Mouse (Mus musculus): Measurements from ENCODE around the gene Lgr4. TPM values are rescaled to one million over a fixed set of nuclear protein-coding genes. Genes with fewer than 3 reads are reported as not detected.

Gene Lgr4
- polyA plus RNA-seq, 1 experiment from 2014 or later = 14.6 TPM

DNA sequence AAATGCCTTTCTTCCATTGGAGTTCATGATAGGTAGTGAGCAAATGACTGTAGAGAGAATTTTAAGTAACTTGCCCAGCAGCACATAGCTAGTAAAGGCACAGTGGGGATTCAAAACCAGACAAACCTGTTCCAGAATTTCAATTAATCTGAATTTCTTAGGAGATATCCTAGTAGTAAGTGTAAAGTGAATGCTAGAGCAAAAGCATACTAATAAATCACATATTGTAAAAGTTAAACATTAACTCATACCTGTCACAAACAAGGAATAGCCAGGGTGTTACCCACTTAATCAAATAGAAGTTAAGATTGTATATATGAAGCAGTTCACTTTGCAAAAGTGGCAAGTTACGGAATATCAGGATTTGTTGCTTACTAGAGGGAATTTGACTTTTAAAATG is 74.3 kb downstream of the Lgr4 start:
- Histone ChIP-seq H3K36me3 (replicated peaks) (peaks cover 3% of the 10 kb centered on the region; the same call in 1 of the 2 replicates), H3K27ac (replicated peaks) (no peak overlapping the region), H3K27me3 (replicated peaks; ENCODE audit: low read depth, poor library complexity, severe bottlenecking) (0 out of 2 replicates have a peak, but pooled peaks cover 2% of the 10 kb centered on the region), H3K4me3 (no peak overlapping the region), H3K4me1 (peaks cover 74% of the 10 kb centered on the region), H3K9me3 (no peaks in the 10 kb centered on the region)
- WGBS = 86% methylated on average over 1 of the region's 1 CpGs
- no peak for DNase-seq (ENCODE audit: low spot score)

DNA sequence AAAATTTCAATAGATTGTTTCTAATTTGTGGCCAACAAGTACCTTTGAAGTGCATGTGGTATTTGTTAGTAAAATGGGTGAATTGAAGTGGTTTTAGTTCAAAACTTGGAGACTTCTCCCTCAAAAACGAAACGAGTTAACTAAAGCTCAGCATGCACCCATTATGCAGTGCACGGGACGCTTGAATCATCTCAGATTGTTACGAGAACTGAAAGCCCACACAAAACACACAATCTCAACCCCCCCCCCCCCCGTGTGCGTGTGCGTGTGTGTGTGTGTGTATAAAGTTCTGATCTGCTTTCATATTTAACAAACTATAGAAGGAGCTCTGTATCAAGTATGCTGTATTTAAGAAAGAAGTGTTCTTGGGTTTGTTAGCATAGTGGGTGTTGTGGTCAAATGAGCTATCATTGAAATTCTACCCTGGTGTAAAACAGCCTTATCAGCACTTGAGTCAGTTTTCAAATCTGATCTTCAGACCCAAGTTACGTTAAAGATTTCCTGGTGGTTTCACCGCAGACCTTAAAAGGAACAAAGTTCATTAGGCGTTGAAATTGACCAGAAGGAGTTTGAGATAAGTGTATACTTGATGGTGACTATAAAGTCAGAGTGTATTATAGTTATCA is 75.1 kb downstream of the Lgr4 start:
- Histone ChIP-seq H3K9me3 (no peaks in the 10 kb centered on the region), H3K27ac (replicated peaks) (no peak overlapping the region), H3K4me3 (no peak overlapping the region), H3K27me3 (replicated peaks; ENCODE audit: low read depth, poor library complexity, severe bottlenecking) (no peaks in the 10 kb centered on the region), H3K36me3 (replicated peaks) (no peaks in the 10 kb centered on the region), H3K4me1 (peaks cover 66% of the 10 kb centered on the region)
- WGBS = 52% methylated on average over 11 of the region's 11 CpGs
- DNase-seq (ENCODE audit: low spot score) = no peak

DNA sequence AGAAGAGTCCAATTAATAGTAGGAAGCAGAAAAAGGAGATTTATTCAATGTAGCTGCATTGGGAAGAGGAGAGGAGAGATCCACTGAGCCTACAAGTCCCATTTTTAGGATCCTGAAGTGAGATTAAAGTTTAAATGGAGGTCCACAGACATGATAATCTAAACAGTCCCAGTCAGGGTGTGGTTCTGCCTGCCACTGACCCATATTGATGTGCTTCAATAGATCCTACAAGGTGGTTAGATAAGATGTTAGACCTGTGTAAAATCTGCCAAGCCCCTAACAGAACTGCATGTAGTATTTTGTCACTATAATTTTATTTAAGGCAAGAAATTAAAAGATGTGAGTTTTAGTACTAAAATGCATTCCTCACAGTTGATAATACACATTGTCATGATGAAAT is 76.0 kb downstream of the Lgr4 start:
- H3K9me3 ChIP-seq = no peaks in the 10 kb centered on the region
- no peak overlapping the region for H3K4me3 ChIP-seq
- peaks cover 58% of the 10 kb centered on the region for H3K4me1 ChIP-seq

DNA sequence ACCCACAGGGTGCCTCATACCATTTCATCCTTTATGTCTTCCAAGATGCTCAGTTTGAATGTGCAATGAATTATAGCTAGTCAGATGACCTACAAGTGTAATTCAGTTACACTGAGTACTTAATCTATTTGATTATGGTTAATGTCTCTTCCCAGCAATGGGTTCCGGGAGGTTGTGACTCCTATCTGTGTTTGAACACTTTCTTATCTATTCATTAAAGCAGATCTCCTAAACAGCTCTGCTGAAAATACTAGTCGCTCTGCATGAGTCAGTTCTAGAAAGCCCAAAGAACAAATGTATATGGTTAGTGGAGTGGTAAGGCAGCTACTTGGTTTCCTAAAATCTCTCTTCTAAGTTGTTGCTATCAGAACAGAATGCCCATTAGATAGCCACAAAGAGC is 77.6 kb downstream of the Lgr4 start:
- Histone ChIP-seq H3K36me3 (replicated peaks) (peaks cover 7% of the 10 kb centered on the region; the same call in 1 of the 2 replicates), H3K27me3 (replicated peaks; ENCODE audit: low read depth, poor library complexity, severe bottlenecking) (no peaks in the 10 kb centered on the region), H3K9me3 (no peaks in the 10 kb centered on the region), H3K4me1 (peaks cover 41% of the 10 kb centered on the region), H3K27ac (replicated peaks) (no peak overlapping the region), H3K4me3 (no peak overlapping the region)
- 74% methylated on average over 2 of the region's 2 CpGs for WGBS
- no peak for DNase-seq (ENCODE audit: low spot score)

More for the DNA sequence above, 76.0 kb downstream of the Lgr4 start:
- no peaks in the 10 kb centered on the region for H3K36me3 ChIP-seq (replicated peaks)
- H3K27ac ChIP-seq (replicated peaks) = no peak overlapping the region
- no peaks in the 10 kb centered on the region for H3K27me3 ChIP-seq (replicated peaks; ENCODE audit: low read depth, poor library complexity, severe bottlenecking)
- no peak for DNase-seq (ENCODE audit: low spot score)

DNA sequence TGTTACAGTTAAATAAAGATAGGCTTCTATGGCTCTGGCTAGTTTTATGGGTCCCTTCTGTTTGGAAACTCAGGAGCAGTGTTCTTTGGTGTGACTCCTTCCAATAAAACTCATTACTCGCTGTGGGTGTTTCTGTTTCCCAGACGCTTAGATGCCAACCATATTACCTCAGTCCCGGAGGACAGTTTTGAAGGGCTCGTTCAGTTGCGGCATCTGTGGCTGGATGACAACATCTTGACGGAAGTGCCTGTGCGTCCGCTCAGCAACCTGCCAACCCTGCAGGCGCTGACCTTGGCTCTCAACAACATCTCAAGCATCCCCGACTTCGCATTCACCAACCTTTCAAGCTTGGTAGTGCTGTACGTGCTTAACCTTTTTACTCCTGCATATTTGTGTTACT is 79.0 kb downstream of the Lgr4 start:
- no peaks in the 10 kb centered on the region for H3K27me3 ChIP-seq (replicated peaks; ENCODE audit: low read depth, poor library complexity, severe bottlenecking)
- H3K36me3 ChIP-seq (replicated peaks) = peaks cover 11% of the 10 kb centered on the region; the same call in 1 of the 2 replicates
- peaks cover 32% of the 10 kb centered on the region for H3K4me1 ChIP-seq
- no peak overlapping the region for H3K4me3 ChIP-seq
- no peaks in the 10 kb centered on the region for H3K9me3 ChIP-seq
- WGBS = 64% methylated on average over 12 of the region's 12 CpGs
- DNase-seq (ENCODE audit: low spot score) = no peak
- H3K27ac ChIP-seq (replicated peaks) = no peak overlapping the region

DNA sequence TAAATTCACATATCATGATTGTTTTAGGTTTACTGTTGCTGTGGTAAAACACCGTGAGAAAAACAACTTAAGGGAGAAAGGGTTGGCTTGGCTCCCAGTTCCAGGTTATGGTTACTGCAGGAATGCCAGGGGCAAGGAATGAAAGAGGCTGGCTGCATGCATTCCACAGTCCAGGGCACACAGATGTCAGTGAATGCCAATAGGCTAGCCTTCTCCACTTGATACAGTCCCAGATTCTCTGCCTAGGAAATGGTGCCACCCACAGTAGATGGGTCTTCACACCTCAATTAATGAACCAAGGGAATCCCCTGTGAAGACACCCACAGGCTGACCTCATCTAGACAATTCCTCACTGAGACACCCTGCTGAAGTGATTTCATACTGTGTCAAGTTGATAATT is 87.2 kb downstream of the Lgr4 start:
- Histone ChIP-seq H3K27ac (replicated peaks) (no peak overlapping the region), H3K4me1 (no peaks in the 10 kb centered on the region), H3K9me3 (no peaks in the 10 kb centered on the region), H3K36me3 (replicated peaks) (peaks cover 58% of the 10 kb centered on the region), H3K4me3 (no peak overlapping the region), H3K27me3 (replicated peaks; ENCODE audit: low read depth, poor library complexity, severe bottlenecking) (no peaks in the 10 kb centered on the region)
- DNase-seq (ENCODE audit: low spot score) = no peak
- 85% methylated on average over 1 of the region's 1 CpGs for WGBS

DNA sequence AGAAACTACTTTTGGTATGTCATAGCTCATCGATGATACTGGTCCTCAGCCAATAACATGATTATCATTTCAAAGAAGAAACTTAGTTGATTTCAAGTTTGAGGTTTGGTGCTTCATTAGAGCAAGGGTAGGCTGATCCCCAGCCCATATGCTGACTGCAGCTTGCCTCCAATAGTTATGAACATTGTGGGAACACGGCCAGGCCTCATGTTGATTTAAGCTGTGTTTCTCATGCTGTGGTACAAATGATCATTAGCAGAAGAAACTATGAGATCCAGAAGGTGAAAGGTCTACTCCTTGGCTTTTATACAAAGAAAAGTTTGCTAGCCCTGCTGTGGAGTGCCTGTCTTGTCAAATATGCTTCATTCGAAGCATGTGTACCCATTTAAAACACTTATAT is 87.7 kb downstream of the Lgr4 start:
- DNase-seq (ENCODE audit: low spot score) = no peak
- H3K27me3 ChIP-seq (replicated peaks; ENCODE audit: low read depth, poor library complexity, severe bottlenecking) = no peaks in the 10 kb centered on the region
- no peaks in the 10 kb centered on the region for H3K4me1 ChIP-seq
- H3K9me3 ChIP-seq = no peaks in the 10 kb centered on the region
- H3K4me3 ChIP-seq = no peak overlapping the region
- peaks cover 58% of the 10 kb centered on the region for H3K36me3 ChIP-seq (replicated peaks)
- WGBS = 85% methylated on average over 3 of the region's 3 CpGs
- H3K27ac ChIP-seq (replicated peaks) = no peak overlapping the region

DNA sequence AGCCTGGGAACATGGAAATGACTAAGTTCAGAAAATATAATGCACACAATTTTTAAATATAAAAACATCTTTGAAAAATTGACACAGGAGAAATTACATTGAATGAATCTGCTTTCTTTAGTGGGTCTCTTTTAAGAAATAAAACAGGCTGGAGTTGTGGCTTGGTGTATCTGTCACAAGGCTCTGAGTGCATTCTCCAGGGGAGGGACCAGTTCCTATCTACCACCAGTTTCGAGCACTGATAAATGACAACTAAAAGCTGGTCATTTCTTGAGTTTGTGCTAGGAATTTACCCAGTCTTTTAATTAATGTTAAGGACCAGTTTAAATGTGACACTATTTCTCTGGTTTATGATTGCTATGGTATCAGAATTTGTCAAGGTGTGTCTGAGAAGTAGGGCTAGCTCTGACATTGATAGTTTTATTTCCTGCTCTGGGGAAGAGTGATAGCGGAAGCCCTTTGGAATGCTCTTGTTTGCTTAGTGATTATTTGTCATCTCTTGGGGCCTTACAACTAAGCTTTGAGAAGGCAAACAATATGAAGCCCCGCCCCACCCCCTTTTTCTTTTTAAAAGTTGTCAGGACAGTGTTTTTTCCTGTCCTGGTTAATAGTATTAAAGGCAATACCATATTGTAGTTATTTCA is 88.3 kb downstream of the Lgr4 start:
- Histone ChIP-seq H3K36me3 (replicated peaks) (peaks cover 58% of the 10 kb centered on the region), H3K4me3 (no peak overlapping the region), H3K9me3 (no peaks in the 10 kb centered on the region), H3K27ac (replicated peaks) (no peak overlapping the region), H3K4me1 (no peaks in the 10 kb centered on the region), H3K27me3 (replicated peaks; ENCODE audit: low read depth, poor library complexity, severe bottlenecking) (no peaks in the 10 kb centered on the region)
- WGBS = 84% methylated on average over 3 of the region's 3 CpGs
- DNase-seq (ENCODE audit: low spot score) = no peak

DNA sequence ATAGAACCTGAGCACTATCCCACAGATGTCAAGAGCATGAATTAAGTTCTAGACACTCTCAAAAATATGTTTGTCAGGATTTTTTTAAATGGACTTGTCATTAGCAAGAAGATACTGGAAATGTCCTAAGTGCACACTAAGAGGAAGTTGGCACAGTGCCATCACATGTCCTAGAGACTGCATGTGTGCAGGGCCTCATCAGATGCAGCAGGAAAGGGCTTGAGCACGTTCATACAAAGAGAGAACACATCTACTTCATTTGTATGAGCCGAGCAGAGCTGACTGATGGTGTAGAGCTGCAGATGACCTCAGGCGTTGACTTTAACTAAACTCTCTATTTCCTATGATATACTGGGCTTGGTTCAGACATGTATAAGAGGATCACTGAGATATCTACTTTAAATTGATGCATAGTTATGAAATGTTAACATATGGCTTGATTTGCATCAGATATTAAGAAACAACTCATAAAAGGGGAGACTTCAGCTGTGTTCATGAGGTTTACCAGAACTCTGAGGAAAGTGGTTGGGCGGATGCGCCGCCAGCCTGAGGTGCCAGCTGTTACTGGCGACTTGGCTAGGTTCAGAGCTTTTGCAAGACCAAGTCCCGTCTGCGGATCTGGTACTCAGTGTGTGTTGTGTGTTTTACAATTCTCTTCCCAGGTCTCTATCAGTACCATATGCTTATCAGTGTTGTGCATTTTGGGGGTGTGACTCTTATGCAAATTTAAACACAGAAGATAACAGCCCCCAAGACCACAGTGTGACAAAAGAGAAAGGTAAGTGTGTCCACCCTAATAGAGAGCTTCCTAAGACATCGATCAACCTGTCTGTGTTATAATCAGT is 90.2 kb downstream of the Lgr4 start:
- 91% methylated on average over 10 of the region's 10 CpGs for WGBS
- no peak overlapping the region for H3K27ac ChIP-seq (replicated peaks)
- no peak for DNase-seq (ENCODE audit: low spot score)
- H3K4me1 ChIP-seq = no peaks in the 10 kb centered on the region
- H3K36me3 ChIP-seq (replicated peaks) = peaks cover 67% of the 10 kb centered on the region
- no peaks in the 10 kb centered on the region for H3K9me3 ChIP-seq
- H3K27me3 ChIP-seq (replicated peaks; ENCODE audit: low read depth, poor library complexity, severe bottlenecking) = no peaks in the 10 kb centered on the region
- no peak overlapping the region for H3K4me3 ChIP-seq

DNA sequence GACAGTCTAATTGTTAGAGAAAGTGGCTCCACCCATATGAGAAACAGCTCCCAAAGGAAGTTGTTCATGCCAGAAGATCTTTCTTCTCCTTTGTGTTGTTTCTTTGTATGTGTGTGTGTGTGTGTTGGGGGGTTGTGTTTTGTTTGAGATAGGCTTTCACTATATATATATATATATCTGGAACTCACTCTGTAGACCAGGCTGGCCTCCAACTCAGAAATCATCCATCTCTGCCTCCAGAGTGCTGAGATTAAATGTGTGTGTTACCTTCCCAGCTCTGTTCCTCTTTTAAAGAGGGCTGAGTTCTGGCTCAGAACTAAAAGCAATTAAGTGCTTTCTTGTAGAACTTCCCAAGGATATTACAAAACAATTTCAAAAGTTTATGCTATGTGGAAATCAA is 92.0 kb downstream of the Lgr4 start:
- no peak for DNase-seq (ENCODE audit: low spot score)
- peaks cover 65% of the 10 kb centered on the region for H3K36me3 ChIP-seq (replicated peaks)
- no peak overlapping the region for H3K4me3 ChIP-seq
- H3K27me3 ChIP-seq (replicated peaks; ENCODE audit: low read depth, poor library complexity, severe bottlenecking) = no peaks in the 10 kb centered on the region
- H3K9me3 ChIP-seq = no peaks in the 10 kb centered on the region
- no peak overlapping the region for H3K27ac ChIP-seq (replicated peaks)
- H3K4me1 ChIP-seq = no peaks in the 10 kb centered on the region

DNA sequence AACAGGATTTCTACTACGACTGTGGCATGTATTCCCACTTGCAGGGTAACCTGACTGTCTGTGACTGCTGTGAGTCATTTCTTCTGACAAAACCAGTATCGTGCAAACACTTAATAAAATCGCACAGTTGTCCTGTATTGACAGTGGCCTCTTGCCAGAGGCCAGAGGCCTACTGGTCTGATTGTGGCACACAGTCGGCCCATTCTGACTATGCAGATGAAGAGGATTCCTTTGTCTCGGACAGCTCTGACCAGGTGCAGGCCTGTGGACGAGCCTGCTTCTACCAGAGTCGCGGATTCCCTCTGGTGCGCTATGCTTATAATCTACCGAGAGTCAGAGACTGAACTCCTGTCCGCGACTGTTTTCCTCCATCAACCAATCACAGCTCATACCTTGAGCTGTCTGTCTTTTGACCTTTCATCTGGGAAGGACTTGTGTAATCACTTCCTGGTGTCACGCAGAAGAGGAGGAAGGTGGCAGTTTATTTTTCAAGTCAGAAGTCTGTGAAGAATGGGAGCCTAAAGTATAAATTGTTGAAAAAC is 94.8 kb downstream of the Lgr4 start:
- no peaks in the 10 kb centered on the region for H3K27me3 ChIP-seq (replicated peaks; ENCODE audit: low read depth, poor library complexity, severe bottlenecking)
- H3K27ac ChIP-seq (replicated peaks) = no peak overlapping the region
- peaks cover 5% of the 10 kb centered on the region for H3K4me1 ChIP-seq
- DNase-seq (ENCODE audit: low spot score) = no peak
- WGBS = 94% methylated on average over 13 of the region's 13 CpGs
- H3K36me3 ChIP-seq (replicated peaks) = peaks cover 42% of the 10 kb centered on the region
- H3K4me3 ChIP-seq = no peak overlapping the region
- no peaks in the 10 kb centered on the region for H3K9me3 ChIP-seq

DNA sequence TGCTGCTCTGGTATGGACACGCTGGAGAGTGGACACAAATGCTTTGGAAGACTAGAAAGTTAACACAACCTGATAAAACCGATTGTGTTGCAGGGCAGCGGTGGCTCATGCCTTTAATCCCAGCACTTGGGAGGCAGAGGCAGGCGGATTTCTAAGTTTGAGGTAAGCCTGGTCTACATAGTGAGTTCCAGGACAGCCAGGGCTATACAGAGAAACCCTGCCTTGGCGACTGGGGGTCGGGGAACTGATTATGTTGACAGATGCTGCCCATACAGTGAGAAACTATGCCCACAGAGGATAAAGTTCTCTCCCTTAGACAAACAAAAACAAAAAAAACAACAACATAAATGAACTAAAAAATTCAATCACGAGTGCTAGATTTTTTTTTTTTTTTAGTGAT is 99.6 kb downstream of the Lgr4 start:
- Histone ChIP-seq H3K4me1 (peaks cover 30% of the 10 kb centered on the region), H3K27ac (replicated peaks) (peak overlapping the region; percentile 98), H3K4me3 (peak overlapping the region; percentile 87), H3K9me3 (no peaks in the 10 kb centered on the region), H3K36me3 (replicated peaks) (peaks cover 33% of the 10 kb centered on the region), H3K27me3 (replicated peaks; ENCODE audit: low read depth, poor library complexity, severe bottlenecking) (no peaks in the 10 kb centered on the region)
- no peak for DNase-seq (ENCODE audit: low spot score)
- WGBS = 51% methylated on average over 7 of the region's 7 CpGs
